Comparison of ENCODE assay signal across 24 mouse cellular contexts in the genomic region with DNA sequence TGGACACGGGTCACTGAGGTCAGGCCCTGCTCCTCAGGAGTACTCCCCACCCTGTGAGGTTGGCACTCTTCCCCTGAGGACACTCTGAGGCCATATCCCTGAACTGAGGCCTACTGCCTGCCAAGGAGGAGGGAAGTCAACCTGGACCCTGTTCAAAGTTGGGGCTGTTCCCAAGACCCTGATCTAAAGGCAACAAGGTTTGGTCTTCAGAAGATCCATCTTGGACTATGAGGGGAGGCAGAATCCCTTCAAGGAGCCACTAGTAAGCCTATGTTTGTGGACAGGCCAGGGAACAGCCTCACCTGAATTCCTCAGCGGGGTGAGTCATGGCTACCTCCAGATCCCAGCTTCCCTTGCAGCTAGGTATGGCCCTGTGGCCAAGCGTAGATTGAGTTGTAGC. TPM values are rescaled to one million over a fixed set of nuclear protein-coding genes. Genes with fewer than 3 reads are reported as not detected.
DNase-seq lines count a peak whose midpoint lies in the region; ATAC-seq and TF ChIP-seq lines count a peak whose summit lies in the region.
"Had no signal": no experiment of that assay in that cellular context is flagged by ENCODE, and none has a peak within 500 bp of the region (broad histone marks: within the 10 kb centered on the region; RNA-seq: fewer than 3 reads in every experiment).

No protein-coding gene starts in this region.

- no peak for TF ChIP-seq EP300 in stomach, postnatal 0 days (optimal IDR thresholded peaks at IDR 0.05)

- no peak for TF ChIP-seq CTCF in stomach, postnatal 0 days (IDR thresholded peaks at IDR 0.05; ENCODE audit: low read depth)

- no peak for ATAC-seq in forebrain, embryonic 11.5 days (replicated peaks; ENCODE audit: low FRiP score)
- no peak for ATAC-seq in forebrain, embryonic 15.5 days (replicated peaks)
- ATAC-seq in stomach, postnatal 0 days (ENCODE audit: low FRiP score, low TSS enrichment), result 0 out of 2 replicates have a peak, but pooled peaks have one; percentile 32
- ATAC-seq: CD4-positive, CD25-positive, alpha-beta regulatory T cell, adult 4 months; forebrain, postnatal 0 days; hindbrain, postnatal 0 days had no signal

- H3K4me2 ChIP-seq in forebrain, embryonic 11.5 days (ENCODE audit: low read depth, low read length, severe bottlenecking), result no peak overlapping the region
- H3K4me2 ChIP-seq in forebrain, embryonic 15.5 days (replicated peaks), result no peak overlapping the region
- H3K4me2 ChIP-seq in stomach, postnatal 0 days (replicated peaks; ENCODE audit: low read depth), result no peak overlapping the region
- H3K4me2 ChIP-seq: embryonic facial prominence, embryonic 15.5 days; forebrain, embryonic 12.5 days; heart, embryonic 12.5 days; hindbrain, embryonic 13.5 days had no signal

- no peak overlapping the region for H3K4me3 ChIP-seq in forebrain, embryonic 11.5 days (ENCODE audit: low read depth, low read length)
- no peak overlapping the region for H3K4me3 ChIP-seq in forebrain, embryonic 15.5 days
- no peak overlapping the region for H3K4me3 ChIP-seq in heart, embryonic 10.5 days
- H3K4me3 ChIP-seq in stomach, postnatal 0 days (ENCODE audit: low read depth, low read length), result no peak overlapping the region
- H3K4me3 ChIP-seq: embryonic facial prominence, embryonic 15.5 days; erythroblast, embryonic 14.5 days; forebrain, embryonic 12.5 days; heart, embryonic 12.5 days; hindbrain, embryonic 13.5 days had no signal

- peak; percentile 38 for DNase-seq in forebrain, embryonic 11.5 days (ENCODE audit: low spot score)
- peak; percentile 54 for DNase-seq in heart, embryonic 10.5 days (ENCODE audit: low spot score)
- no peak for DNase-seq in heart, postnatal 10 days
- DNase-seq in testis, postnatal 10 days (ENCODE audit: low spot score), result peak; percentile 37
- DNase-seq in testis, postnatal 14 days (ENCODE audit: low spot score), result no peak
- no peak for DNase-seq in stomach, postnatal 0 days (ENCODE audit: low spot score)
- DNase-seq: adrenal gland, adult 8-10 months; adrenal gland, postnatal 36 days; cerebellum, adult 11 months; cerebellum, adult 8-10 months; cerebellum, postnatal 14 days; embryo, embryonic 11 days; forebrain, postnatal 0 days; heart, adult 18-20 months had no signal

- H3K9ac ChIP-seq in forebrain, embryonic 11.5 days (ENCODE audit: low read length), result no peak overlapping the region
- H3K9ac ChIP-seq in forebrain, embryonic 15.5 days (replicated peaks), result no peak overlapping the region
- H3K9ac ChIP-seq in stomach, postnatal 0 days (ENCODE audit: low read length), result no peak overlapping the region
- H3K9ac ChIP-seq: embryonic facial prominence, embryonic 15.5 days; forebrain, embryonic 12.5 days; forebrain, postnatal 0 days; heart, embryonic 12.5 days; hindbrain, embryonic 13.5 days had no signal

- H3K4me1 ChIP-seq in forebrain, embryonic 11.5 days (replicated peaks; ENCODE audit: control insufficient read depth, insufficient read depth, low read length), result no peaks in the 10 kb centered on the region
- H3K4me1 ChIP-seq in forebrain, embryonic 15.5 days, result no peaks in the 10 kb centered on the region
- H3K4me1 ChIP-seq in heart, embryonic 10.5 days, result peaks cover 4% of the 10 kb centered on the region; the same call in 1 of the 2 replicates
- H3K4me1 ChIP-seq in stomach, postnatal 0 days (replicated peaks; ENCODE audit: control insufficient read depth, insufficient read depth), result no peaks in the 10 kb centered on the region
- H3K4me1 ChIP-seq: embryonic facial prominence, embryonic 15.5 days; heart, embryonic 12.5 days; hindbrain, embryonic 13.5 days had no signal

- intact Hi-C loops in heart, postnatal 10 days (cut with DNase I), result no loop called here

- 83% methylated on average over 3 of the region's 3 CpGs for WGBS in forebrain, embryonic 11.5 days
- WGBS in forebrain, embryonic 15.5 days, result 90% methylated on average over 3 of the region's 3 CpGs
- WGBS in heart, embryonic 10.5 days, result 75% methylated on average over 3 of the region's 3 CpGs
- WGBS in stomach, postnatal 0 days, result 96% methylated on average over 3 of the region's 3 CpGs

- H3K9me3 ChIP-seq in forebrain, embryonic 11.5 days (ENCODE audit: control insufficient read depth, low read length), result no peaks in the 10 kb centered on the region
- no peaks in the 10 kb centered on the region for H3K9me3 ChIP-seq in forebrain, embryonic 15.5 days
- H3K9me3 ChIP-seq in heart, embryonic 10.5 days, result no peaks in the 10 kb centered on the region
- H3K9me3 ChIP-seq in stomach, postnatal 0 days (ENCODE audit: control insufficient read depth, low read length), result no peaks in the 10 kb centered on the region
- H3K9me3 ChIP-seq: embryonic facial prominence, embryonic 15.5 days; forebrain, embryonic 12.5 days; G1E; hindbrain, embryonic 13.5 days had no signal

- no peak overlapping the region for H3K27ac ChIP-seq in forebrain, embryonic 11.5 days (ENCODE audit: low read depth, low read length)
- H3K27ac ChIP-seq in forebrain, embryonic 15.5 days (replicated peaks), result no peak overlapping the region
- H3K27ac ChIP-seq in heart, embryonic 10.5 days, result no peak overlapping the region
- H3K27ac ChIP-seq in stomach, postnatal 0 days (replicated peaks), result no peak overlapping the region
- H3K27ac ChIP-seq: embryonic facial prominence, embryonic 15.5 days; forebrain, embryonic 12.5 days; hindbrain, embryonic 13.5 days; hindbrain, postnatal 0 days had no signal

- H3K27me3 ChIP-seq in forebrain, embryonic 11.5 days (ENCODE audit: control insufficient read depth, insufficient read depth, low read length), result no peaks in the 10 kb centered on the region
- H3K27me3 ChIP-seq in forebrain, embryonic 15.5 days, result no peaks in the 10 kb centered on the region
- H3K27me3 ChIP-seq in heart, embryonic 10.5 days (ENCODE audit: insufficient read depth, poor library complexity, severe bottlenecking), result peaks cover 3% of the 10 kb centered on the region; the same call in 1 of the 2 replicates
- no peaks in the 10 kb centered on the region for H3K27me3 ChIP-seq in stomach, postnatal 0 days (ENCODE audit: control insufficient read depth, insufficient read depth, low read length)
- H3K27me3 ChIP-seq: embryonic facial prominence, embryonic 15.5 days; forebrain, embryonic 12.5 days had no signal

- H3K36me3 ChIP-seq in forebrain, embryonic 11.5 days (ENCODE audit: control insufficient read depth, insufficient read depth, low read length), result no peaks in the 10 kb centered on the region
- H3K36me3 ChIP-seq in forebrain, embryonic 15.5 days, result no peaks in the 10 kb centered on the region
- H3K36me3 ChIP-seq in heart, embryonic 10.5 days, result no peaks in the 10 kb centered on the region
- H3K36me3 ChIP-seq in stomach, postnatal 0 days (ENCODE audit: control insufficient read depth, insufficient read depth, low read length), result no peaks in the 10 kb centered on the region
- H3K36me3 ChIP-seq: embryonic facial prominence, embryonic 15.5 days; forebrain, embryonic 12.5 days; G1E; heart, embryonic 12.5 days; hindbrain, embryonic 13.5 days had no signal

RNA-seq across cellular contexts. Expression of gene Pld4, which starts 1.0 kb away (rescaled TPM):
- 3.7 and 4.1 TPM in 2 replicates for polyA plus RNA-seq in forebrain, embryonic 11.5 days (2014; fragmentation: Nextera tagmentation; extraction: Ambion mirVana)
- polyA plus RNA-seq in forebrain, embryonic 15.5 days (2015; fragmentation: Nextera tagmentation; extraction: Ambion mirVana), result 5.3 and 6.2 TPM in 2 replicates
- 0.57 and 2.9 TPM in 2 replicates for polyA plus RNA-seq in heart, embryonic 10.5 days (2016; fragmentation: Nextera tagmentation; extraction: Ambion mirVana)
- 1 to 10 TPM; 5.7 to 5.8 TPM for total RNA-seq in heart, postnatal 10 days (2021)
- polyA plus RNA-seq in stomach, postnatal 0 days (2015; fragmentation: Nextera tagmentation; extraction: Ambion mirVana), result 9.6 and 9.8 TPM in 2 replicates

RNA-seq across cellular contexts. Expression of gene Cep170b, which starts 39.2 kb away (rescaled TPM):
- 12.6 and 15.2 TPM in 2 replicates for polyA plus RNA-seq in forebrain, embryonic 11.5 days (2014; fragmentation: Nextera tagmentation; extraction: Ambion mirVana)
- 24.0 and 27.0 TPM in 2 replicates for polyA plus RNA-seq in forebrain, embryonic 15.5 days (2015; fragmentation: Nextera tagmentation; extraction: Ambion mirVana)
- 3.9 and 6.6 TPM in 2 replicates for polyA plus RNA-seq in heart, embryonic 10.5 days (2016; fragmentation: Nextera tagmentation; extraction: Ambion mirVana)
- 10 to 100 TPM; 11.3 to 11.9 TPM for total RNA-seq in heart, postnatal 10 days (2021)
- polyA plus RNA-seq in stomach, postnatal 0 days (2015; fragmentation: Nextera tagmentation; extraction: Ambion mirVana), result 20.7 and 21.2 TPM in 2 replicates
- polyA plus RNA-seq: G1E had no signal

RNA-seq across cellular contexts. Expression of gene Ahnak2, which starts 43.0 kb away (rescaled TPM):
- polyA plus RNA-seq in forebrain, embryonic 11.5 days (2014; fragmentation: Nextera tagmentation; extraction: Ambion mirVana), result 0.08 and 0.16 TPM in 2 replicates
- 0.92 and 1.1 TPM in 2 replicates for polyA plus RNA-seq in forebrain, embryonic 15.5 days (2015; fragmentation: Nextera tagmentation; extraction: Ambion mirVana)
- polyA plus RNA-seq in heart, embryonic 10.5 days (2016; fragmentation: Nextera tagmentation; extraction: Ambion mirVana), result 0.53 and 0.71 TPM in 2 replicates
- 10 to 100 TPM; 13.6 to 17.4 TPM for total RNA-seq in heart, postnatal 10 days (2021)
- polyA plus RNA-seq in stomach, postnatal 0 days (2015; fragmentation: Nextera tagmentation; extraction: Ambion mirVana), result 5.4 and 6.3 TPM in 2 replicates
- total RNA-seq: common myeloid progenitor, adult 5-6 weeks had no signal
- polyA plus RNA-seq: CD4-positive, CD25-positive, alpha-beta regulatory T cell, adult 4 months had no signal

RNA-seq across cellular contexts. Expression of gene Clba1, which starts 49.3 kb away (rescaled TPM):
- 12.5 and 15.3 TPM in 2 replicates for polyA plus RNA-seq in forebrain, embryonic 11.5 days (2014; fragmentation: Nextera tagmentation; extraction: Ambion mirVana)
- 16.9 and 18.5 TPM in 2 replicates for polyA plus RNA-seq in forebrain, embryonic 15.5 days (2015; fragmentation: Nextera tagmentation; extraction: Ambion mirVana)
- 13.0 and 14.9 TPM in 2 replicates for polyA plus RNA-seq in heart, embryonic 10.5 days (2016; fragmentation: Nextera tagmentation; extraction: Ambion mirVana)
- 1 to 10 TPM; 2.4 to 3.1 TPM for total RNA-seq in heart, postnatal 10 days (2021)
- 6.8 and 7.0 TPM in 2 replicates for polyA plus RNA-seq in stomach, postnatal 0 days (2015; fragmentation: Nextera tagmentation; extraction: Ambion mirVana)
- polyA plus RNA-seq: erythroblast, embryonic 14.5 days had no signal

Comparison
In these comparisons a context has a peak if more than half of its experiments do, and no peak if none do; other contexts are left out.
1. DNase-seq: peak in forebrain, embryonic 11.5 days (single experiment), heart, embryonic 10.5 days (single experiment) and testis, postnatal 10 days (single experiment); none in heart, postnatal 10 days (0 of 2), testis, postnatal 14 days (single experiment) and stomach, postnatal 0 days (single experiment).